Mouse (Mus musculus): ENCODE results near the gene Arl6ip4. TPM values are rescaled to one million over a fixed set of nuclear protein-coding genes. Genes with fewer than 3 reads are reported as not detected.

Arl6ip4 gene
- total RNA-seq (2021): 10 to 100 TPM; 42.1 to 49.0 TPM
- long read RNA-seq, experiment 1, transcript Arl6ip4-201 (5 exons, 1,192 nt): major isoform, 71 of 82 reads
- long read RNA-seq, experiment 1, partial matches to known transcripts: 1 of 82 reads
- long read RNA-seq, experiment 1, other reads (novel, unspliced or antisense): 9 of 82 reads
- long read RNA-seq, experiment 2, transcript Arl6ip4-201 (5 exons, 1,192 nt): major isoform, 54 of 65 reads
- long read RNA-seq, experiment 2, partial matches to known transcripts: 5 of 65 reads
- long read RNA-seq, experiment 2, other reads (novel, unspliced or antisense): 5 of 65 reads

GRCm38 (mm10) chr5:124115990-124116845 is at the start of gene Arl6ip4:
Gene Arl6ip4 (plus strand): TSS chr5:124116089.
- intact Hi-C loops (cut with DNase I): loop anchor here (5.0 kb wide), 1 partner anchor 136 kb away; no protein-coding TSS in a partner anchor
- DNase-seq: peak; percentile 82 to 88

- DNase-seq: no peak
- intact Hi-C loops (cut with DNase I): no loop called here
These were observed 46.2 kb upstream of the Arl6ip4 start for GRCm38 (mm10) chr5:124069657-124070056.

- intact Hi-C loops (cut with DNase I): no loop called here
- DNase-seq: no peak
These were observed 42.2 kb upstream of the Arl6ip4 start for GRCm38 (mm10) chr5:124073682-124074081.

GRCm38 (mm10) chr5:124074845-124075307 is 41.0 kb upstream of the Arl6ip4 start:
- no peak for DNase-seq
- intact Hi-C loops (cut with DNase I): no loop called here

GRCm38 (mm10) chr5:124075716-124076115 is 40.2 kb upstream of the Arl6ip4 start:
- intact Hi-C loops (cut with DNase I): no loop called here
- DNase-seq: no peak

- no peak for DNase-seq
- intact Hi-C loops (cut with DNase I): no loop called here
These were observed 39.3 kb upstream of the Arl6ip4 start for GRCm38 (mm10) chr5:124076559-124076958.

GRCm38 (mm10) chr5:124077241-124077640 is 38.6 kb upstream of the Arl6ip4 start:
- DNase-seq: no peak
- intact Hi-C loops (cut with DNase I): no loop called here

- intact Hi-C loops (cut with DNase I): no loop called here
These were observed 37.9 kb upstream of the Arl6ip4 start for GRCm38 (mm10) chr5:124077856-124078460.

GRCm38 (mm10) chr5:124078794-124079416 is 37.0 kb upstream of the Arl6ip4 start:
- peak in 1 of 2 experiments; percentile 32 for DNase-seq
- intact Hi-C loops (cut with DNase I): no loop called here

More at GRCm38 (mm10) chr5:124077856-124078460, 37.9 kb upstream of the Arl6ip4 start:
- no peak for DNase-seq

- no peak for DNase-seq
- intact Hi-C loops (cut with DNase I): loop anchor here (2.0 to 5.0 kb wide), 2 partner anchors 17 to 33 kb away; no protein-coding TSS in a partner anchor
These were observed 36.0 kb upstream of the Arl6ip4 start for GRCm38 (mm10) chr5:124079880-124080279.

- intact Hi-C loops (cut with DNase I): loop anchor here (5.0 kb wide), 1 partner anchor 35 kb away; no protein-coding TSS in a partner anchor
- no peak for DNase-seq
These were observed 33.4 kb upstream of the Arl6ip4 start for GRCm38 (mm10) chr5:124082447-124082846.

GRCm38 (mm10) chr5:124082941-124083688 is 32.8 kb upstream of the Arl6ip4 start:
- intact Hi-C loops (cut with DNase I): loop anchor here (5.0 kb wide), 1 partner anchor 36 kb away; no protein-coding TSS in a partner anchor
- DNase-seq: no peak

- intact Hi-C loops (cut with DNase I): loop anchor here (1.0 to 5.0 kb wide), 3 partner anchors 37 to 137 kb away; no protein-coding TSS in a partner anchor
- no peak for DNase-seq
These were observed 31.9 kb upstream of the Arl6ip4 start for GRCm38 (mm10) chr5:124083850-124084587.

- intact Hi-C loops (cut with DNase I): loop anchor here (1.0 to 5.0 kb wide), 3 partner anchors 37 to 138 kb away; no protein-coding TSS in a partner anchor
- peak; percentile 89 to 94 for DNase-seq
These were observed 31.2 kb upstream of the Arl6ip4 start for GRCm38 (mm10) chr5:124084588-124085173.

GRCm38 (mm10) chr5:124085513-124085912 is 30.4 kb upstream of the Arl6ip4 start:
- DNase-seq: no peak
- intact Hi-C loops (cut with DNase I): loop anchor here (2.0 kb wide), 1 partner anchor 139 kb away; no protein-coding TSS in a partner anchor

GRCm38 (mm10) chr5:124086876-124087275 is 29.0 kb upstream of the Arl6ip4 start:
- DNase-seq: no peak
- intact Hi-C loops (cut with DNase I): no loop called here

- no peak for DNase-seq
- intact Hi-C loops (cut with DNase I): loop anchor here (10.0 kb wide), 1 partner anchor 265 kb away; no protein-coding TSS in a partner anchor
These were observed 26.0 kb upstream of the Arl6ip4 start for GRCm38 (mm10) chr5:124089868-124090267.

- intact Hi-C loops (cut with DNase I): loop anchor here (10.0 kb wide), 1 partner anchor 267 kb away; no protein-coding TSS in a partner anchor
- DNase-seq: no peak
These were observed 23.9 kb upstream of the Arl6ip4 start for GRCm38 (mm10) chr5:124091951-124092406.

All from heart, postnatal 14 days (tissue).